Mouse (Mus musculus) layer of hippocampus, adult 2 months (tissue): ENCODE measurements around the gene Stbd1. TPM values are rescaled to one million over a fixed set of nuclear protein-coding genes. Genes with fewer than 3 reads are reported as not detected.

Experiments used
- DNase-seq, 2 experiments: peaks; one replicate each; pipeline ENCODE4 v3.0.0; 2022; ENCODE audit warnings: low spot score in 2 of 2
- H3K27ac ChIP-seq: fragments of 200-600 bp; 2 replicates; pipeline ENCODE4 v1.8.1; 2022
- H3K4me3 ChIP-seq: fragments of 200-600 bp; 2 replicates; pipeline ENCODE4 v1.8.1; 2022; ENCODE audit warnings: mild to moderate bottlenecking
- CTCF ChIP-seq: fragments of 200-600 bp; conservative IDR thresholded peaks from 2 replicates; pipeline ENCODE4 v1.8.1; 2022; ENCODE audit warnings: antibody characterized with exemption, mild to moderate bottlenecking, moderate library complexity
- total RNA-seq, 2 experiments: library from RNA; stranded (reverse); gene quantifications; 2 replicates each; pipeline ENCODE4 v1.2.3; 2021

Stbd1 gene
- total RNA-seq, 2 experiments from 2014 or later: 2.0 to 3.2 TPM

DNA sequence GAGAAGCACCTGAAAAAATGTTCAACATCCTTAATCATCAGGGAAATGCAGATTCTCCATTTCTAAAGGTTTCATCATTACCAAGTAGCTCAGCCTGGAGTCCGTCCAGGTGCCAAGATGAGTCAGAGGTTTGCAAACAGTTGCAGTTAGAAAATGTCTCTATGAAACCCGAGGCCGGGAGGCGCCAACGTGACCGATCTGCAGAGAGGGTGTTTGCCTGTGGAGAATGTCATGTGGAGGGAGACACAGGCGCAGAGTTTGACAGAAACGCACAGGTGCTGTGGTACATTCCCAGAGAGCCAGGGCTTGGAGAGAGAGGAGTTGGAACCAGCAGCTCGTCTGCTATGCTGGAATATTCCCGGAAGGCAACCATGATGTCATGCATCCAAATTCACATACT lies 3.8 kb upstream of the Stbd1 start:
- Histone ChIP-seq H3K27ac (no peak overlapping the region), H3K4me3 (no peak overlapping the region)
- peak; percentile 20 to 32 for DNase-seq
- no peak for TF ChIP-seq CTCF

GRCm38 (mm10) chr5:92604452-92605247 lies 1.8 kb downstream of the Stbd1 start:
- no peak for DNase-seq
- Histone ChIP-seq H3K4me3 (no peak overlapping the region), H3K27ac (no peak overlapping the region)
- TF ChIP-seq CTCF: no peak

GRCm38 (mm10) chr5:92607492-92608229 lies 4.8 kb downstream of the Stbd1 start:
- H3K27ac ChIP-seq: no peak overlapping the region
- no peak for TF ChIP-seq CTCF
- no peak for DNase-seq
- no peak overlapping the region for H3K4me3 ChIP-seq

DNA sequence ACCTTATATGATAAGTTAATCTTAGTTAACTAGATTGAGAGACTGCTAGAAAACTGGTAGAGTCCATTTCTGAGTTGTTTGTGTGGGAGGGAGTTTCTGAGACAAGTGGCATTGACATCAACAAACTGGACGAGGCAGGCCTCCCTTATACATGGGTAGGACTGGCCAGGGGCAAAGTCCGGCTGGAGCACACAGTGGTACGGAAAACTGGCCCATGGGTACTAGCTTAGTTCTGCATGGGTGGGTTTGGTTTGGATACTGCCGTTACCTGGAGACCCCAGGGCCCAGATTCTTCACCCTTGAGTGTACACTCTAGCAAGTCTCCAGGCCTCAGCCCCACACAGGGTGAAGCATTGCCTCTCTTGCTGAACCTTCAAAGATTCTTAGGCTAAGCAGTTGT lies 9.9 kb downstream of the Stbd1 start:
- no peak for DNase-seq
- Histone ChIP-seq H3K4me3 (no peak overlapping the region), H3K27ac (no peak overlapping the region)
- TF ChIP-seq CTCF: no peak

DNA sequence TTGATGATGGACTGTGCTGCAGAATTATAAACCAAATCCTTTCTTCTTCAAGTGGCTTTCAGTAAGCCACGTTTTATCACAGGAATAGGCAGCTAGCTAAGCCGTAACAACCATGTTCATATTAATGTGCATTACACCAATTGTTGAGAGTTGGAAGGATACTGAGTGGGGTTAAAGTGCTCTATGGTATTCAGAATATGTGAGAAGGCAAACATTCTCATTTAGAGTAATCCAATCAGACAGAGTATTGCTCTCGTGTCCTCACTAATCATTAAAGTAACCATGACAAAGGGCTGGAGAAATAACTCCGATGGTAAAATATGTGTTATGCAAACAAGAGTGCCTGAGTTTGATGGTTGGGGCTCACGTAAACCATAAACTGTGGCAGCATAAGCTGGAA lies 19.0 kb downstream of the Stbd1 start:
- no peak for TF ChIP-seq CTCF
- DNase-seq: no peak
- Histone ChIP-seq H3K4me3 (no peak overlapping the region), H3K27ac (no peak overlapping the region)

- no peak for DNase-seq
- TF ChIP-seq CTCF: no peak
- H3K4me3 ChIP-seq: no peak overlapping the region
- no peak overlapping the region for H3K27ac ChIP-seq
These were observed 25.1 kb downstream of the Stbd1 start for GRCm38 (mm10) chr5:92627896-92628295.

GRCm38 (mm10) chr5:92633526-92633925 lies 30.7 kb downstream of the Stbd1 start:
- no peak for DNase-seq
- peak; percentile 43 for TF ChIP-seq CTCF
- no peak overlapping the region for H3K4me3 ChIP-seq
- H3K27ac ChIP-seq: no peak overlapping the region

DNA sequence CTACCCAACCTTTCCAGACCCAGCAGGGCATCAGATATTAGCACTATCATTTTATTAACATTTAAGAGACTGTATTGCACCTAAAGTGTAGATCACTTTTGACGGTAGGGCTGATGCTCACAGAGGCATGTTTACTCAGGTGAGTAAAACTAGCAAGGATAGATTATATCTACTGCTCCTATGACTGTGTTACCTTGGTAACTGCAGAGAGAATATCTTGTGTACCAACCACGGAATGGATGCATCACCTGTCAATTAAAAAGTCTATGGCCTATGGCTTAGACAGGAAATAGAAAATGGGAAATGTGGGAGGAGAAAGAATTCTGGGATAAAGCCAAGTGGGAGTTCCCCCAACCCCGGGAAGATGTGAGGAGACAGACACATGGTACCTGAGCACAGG lies 32.1 kb downstream of the Stbd1 start:
- no peak overlapping the region for H3K27ac ChIP-seq
- no peak for TF ChIP-seq CTCF
- H3K4me3 ChIP-seq: no peak overlapping the region
- DNase-seq: no peak

GRCm38 (mm10) chr5:92635891-92636290 lies 33.0 kb downstream of the Stbd1 start:
- DNase-seq: no peak
- Histone ChIP-seq H3K27ac (no peak overlapping the region), H3K4me3 (no peak overlapping the region)
- TF ChIP-seq CTCF: no peak

- Histone ChIP-seq H3K27ac (no peak overlapping the region), H3K4me3 (no peak overlapping the region)
- no peak for DNase-seq
- TF ChIP-seq CTCF: no peak
These were observed 38.0 kb downstream of the Stbd1 start for GRCm38 (mm10) chr5:92640861-92641260.

Other genes with a start within 250 kb of the Stbd1 start
- gene Nup54, start 167.8 kb upstream of the Stbd1 start, total RNA-seq: 10 to 100 TPM; 32.1 to 32.2 TPM
- 10 to 100 TPM; 88.9 to 89.8 TPM for gene Scarb2, start 96.2 kb upstream of the Stbd1 start, total RNA-seq
- gene Fam47e, start 48.0 kb upstream of the Stbd1 start, total RNA-seq: under 1 TPM in 1 of 2 experiments, not detected in 1; 0.51 TPM
- gene Ccdc158, start 72.2 kb downstream of the Stbd1 start, total RNA-seq: under 1 TPM; 0.42 to 0.82 TPM
- 1 to 10 TPM; 2.0 to 2.3 TPM for gene Shroom3, start 80.4 kb downstream of the Stbd1 start, total RNA-seq